Mouse (Mus musculus) lung, adult 2 months (tissue): ENCODE measurements at regions not wholly inside any gene's neighbourhood (a gene's known extent, or its start where the extent isn't known, plus 50 kb on each side); places are given as distances from the start of the nearest gene placed in this dataset.

Experiments
- CTCF ChIP-seq: fragments of 200-500 bp; IDR thresholded peaks from 2 replicates; pipeline ENCODE4 v1.5.1; 2011; ENCODE audit warnings: mild to moderate bottlenecking, low read length, control low read depth; ENCODE audit not compliant: insufficient read depth
- POLR2A ChIP-seq: fragments of 200-500 bp; IDR thresholded peaks from 2 replicates; pipeline ENCODE4 v1.6.1; 2011; ENCODE audit warnings: low read depth, mild to moderate bottlenecking, control low read depth, low read length, borderline replicate concordance; ENCODE audit errors: extremely low read depth

- TF ChIP-seq POLR2A, result no peak
- TF ChIP-seq CTCF, result no peak
These were observed 76.7 kb upstream of the Tmem72 start for GRCm38 (mm10) chr6:116793321-116793960.
